Mouse (Mus musculus) A20 (cell line): ENCODE results near the gene Itk.

Experiments used
- DNase-seq: peaks from one replicate; pipeline ENCODE4 v3.0.0-alpha.2; 2011; ENCODE audit warnings: low read depth, low spot score

The Itk gene

GRCm38 (mm10) chr11:46360991-46361665, 28.2 kb downstream of the Itk start:
- no peak for DNase-seq

- DNase-seq: no peak
These were observed 30.9 kb downstream of the Itk start for GRCm38 (mm10) chr11:46358369-46358768.

- no peak for DNase-seq
These were observed 39.5 kb downstream of the Itk start for GRCm38 (mm10) chr11:46349681-46350410.

- DNase-seq: no peak
These were observed 40.9 kb downstream of the Itk start for GRCm38 (mm10) chr11:46348416-46348815.

GRCm38 (mm10) chr11:46347756-46348155, 41.6 kb downstream of the Itk start:
- no peak for DNase-seq

GRCm38 (mm10) chr11:46343886-46344546, 45.3 kb downstream of the Itk start:
- DNase-seq: no peak

GRCm38 (mm10) chr11:46341960-46342359, 47.4 kb downstream of the Itk start:
- no peak for DNase-seq

- DNase-seq: no peak
These were observed 53.3 kb downstream of the Itk start for GRCm38 (mm10) chr11:46336020-46336419.

- no peak for DNase-seq
These were observed 57.1 kb downstream of the Itk start for GRCm38 (mm10) chr11:46332217-46332616.

- DNase-seq: no peak
These were observed 62.9 kb downstream of the Itk start for GRCm38 (mm10) chr11:46326271-46327015.

- DNase-seq: peak; percentile 37
These were observed 67.8 kb downstream of the Itk start for GRCm38 (mm10) chr11:46321559-46321958.

- no peak for DNase-seq
These were observed 74.8 kb downstream of the Itk start for GRCm38 (mm10) chr11:46314534-46314933.

- peak; percentile 55 for DNase-seq
These were observed 75.5 kb downstream of the Itk start for GRCm38 (mm10) chr11:46313851-46314250.

- no peak for DNase-seq
These were observed 76.7 kb downstream of the Itk start, which contains the start of gene Cyfip2 for GRCm38 (mm10) chr11:46312523-46313035. Gene Cyfip2 (minus strand): TSS chr11:46312859.

- peak; percentile 85 for DNase-seq
These were observed 77.4 kb downstream of the Itk start for GRCm38 (mm10) chr11:46311703-46312522.

- peak; percentile 83 for DNase-seq
These were observed 78.1 kb downstream of the Itk start for GRCm38 (mm10) chr11:46311181-46311702.

- peak; percentile 58 for DNase-seq
These were observed 78.7 kb downstream of the Itk start for GRCm38 (mm10) chr11:46310647-46311063.

- peak; percentile 82 for DNase-seq
These were observed 79.3 kb downstream of the Itk start for GRCm38 (mm10) chr11:46309808-46310555.

GRCm38 (mm10) chr11:46309111-46309741, 80.1 kb downstream of the Itk start:
- DNase-seq: peak; percentile 89
